Mouse (Mus musculus) adrenal gland, adult (tissue): Measurements from ENCODE around the gene Car7.

Source experiments
- DNase-seq, 2 experiments: peaks; one replicate each; pipeline ENCODE4 v3.0.0; 2022 to 2023; ENCODE audit warnings: low spot score in 1 of 2; ENCODE audit not compliant: inconsistent age in 2 of 2

Gene Car7

DNA sequence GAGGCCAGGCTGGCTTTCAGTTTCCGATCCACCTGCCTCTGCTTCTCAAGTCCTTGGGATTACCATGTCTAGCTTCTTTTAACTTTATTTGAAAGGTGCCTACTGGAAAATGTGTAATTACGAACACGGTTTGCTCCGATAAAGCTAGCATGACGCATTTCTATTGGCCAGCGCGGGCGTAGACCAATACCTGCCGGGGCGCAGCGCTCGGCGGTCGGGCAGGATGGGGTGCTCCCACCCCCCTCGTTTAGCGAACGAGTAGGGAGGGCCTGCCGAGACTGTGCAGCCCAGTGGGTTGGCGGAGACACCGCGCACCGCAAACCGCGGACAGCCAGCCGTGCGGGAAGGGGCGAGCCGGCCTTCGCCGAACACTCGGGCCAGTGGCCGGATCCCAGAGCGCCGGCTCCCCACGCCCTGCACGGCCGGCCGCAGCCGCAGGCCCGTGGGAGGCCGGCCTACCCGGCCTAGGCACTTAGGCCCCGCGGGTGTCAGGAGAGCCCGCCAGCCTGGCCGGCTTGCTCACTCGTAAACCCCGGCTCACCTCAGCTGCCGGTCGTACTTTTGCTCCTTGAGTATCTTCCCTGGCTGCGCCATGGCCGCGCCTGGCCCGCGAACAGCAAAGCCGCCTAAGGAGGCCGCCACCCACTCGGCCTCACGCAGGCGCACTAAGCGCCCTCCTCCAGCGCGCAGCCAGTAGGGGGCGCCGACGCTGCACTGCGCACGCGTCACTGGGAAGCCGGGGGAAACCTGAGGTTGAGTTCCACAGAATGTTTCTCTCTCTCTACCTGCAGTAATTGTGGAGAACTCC, at the start of gene Car7, which contains the start of gene Nae1:
Gene Car7, plus strand, starts transcription at position 719 of the 808 bp plus-strand sequence.
Gene Nae1, minus strand, starts transcription at position 667 of the 808 bp plus-strand sequence.
- peak; percentile 94 to 99 for DNase-seq

GRCm38 (mm10) chr8:104509061-104510006, 25.2 kb upstream of the Car7 start, which contains the start of gene Terb1:
Terb1 (minus strand) TSS chr8:104509910.
- peak; percentile 33 to 60 for DNase-seq

- DNase-seq, result no peak
Observed at GRCm38 (mm10) chr8:104510134-104510533, 24.4 kb upstream of the Car7 start.

- DNase-seq, result peak in 1 of 2 experiments; percentile 14
Observed at GRCm38 (mm10) chr8:104517872-104518271, 16.6 kb upstream of the Car7 start.

GRCm38 (mm10) chr8:104529671-104530070, 4.8 kb upstream of the Car7 start:
- DNase-seq, result no peak

- DNase-seq, result no peak
Observed at GRCm38 (mm10) chr8:104533551-104533950, 938 bp upstream of the Car7 start.

- DNase-seq, result peak in 1 of 2 experiments; percentile 39
Observed at GRCm38 (mm10) chr8:104534779-104535141, 271 bp downstream of the Car7 start.

DNA sequence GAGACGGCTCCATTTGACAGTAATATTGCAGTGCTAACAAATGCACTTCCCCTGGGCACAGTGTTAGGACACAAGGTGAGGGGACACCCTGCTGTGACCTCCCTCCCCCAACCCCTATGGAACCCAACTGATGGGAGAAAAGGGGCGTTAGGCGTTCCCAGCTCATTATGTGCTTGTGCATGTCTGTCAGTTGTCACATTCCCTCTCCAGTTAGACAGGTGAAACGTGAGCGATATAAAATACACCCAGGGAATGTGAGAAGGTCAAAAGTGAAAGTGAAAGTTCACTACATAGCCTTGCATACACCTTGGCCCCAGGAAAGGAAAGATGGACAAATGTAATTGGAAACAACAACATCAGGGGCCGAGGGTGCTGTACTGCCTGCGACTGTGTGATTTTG, 889 bp downstream of the Car7 start:
- DNase-seq, result no peak

GRCm38 (mm10) chr8:104536028-104536427, 1.5 kb downstream of the Car7 start:
- DNase-seq, result no peak

- DNase-seq, result no peak
Observed at GRCm38 (mm10) chr8:104538896-104539295, 4.4 kb downstream of the Car7 start.

DNA sequence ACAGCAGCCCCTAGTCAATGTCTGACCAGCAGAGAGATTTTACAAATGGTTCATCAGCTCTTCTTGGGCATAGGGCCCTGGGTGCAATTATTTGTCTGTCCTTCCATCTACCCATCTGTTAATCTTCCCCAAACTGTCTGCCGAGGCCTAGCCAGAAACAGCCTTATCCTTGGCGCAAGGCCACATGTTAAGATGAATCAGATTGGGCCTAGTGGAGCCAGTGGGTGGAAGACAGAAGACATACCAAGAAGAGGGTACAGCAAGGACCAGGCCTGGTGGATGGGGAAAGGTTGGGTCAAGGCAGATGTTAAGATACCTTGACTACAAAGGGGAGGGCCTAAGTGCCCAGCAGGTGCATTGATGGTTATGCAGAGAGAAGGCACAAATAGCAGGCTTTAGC, 5.1 kb downstream of the Car7 start:
- peak; percentile 46 to 84 for DNase-seq

DNA sequence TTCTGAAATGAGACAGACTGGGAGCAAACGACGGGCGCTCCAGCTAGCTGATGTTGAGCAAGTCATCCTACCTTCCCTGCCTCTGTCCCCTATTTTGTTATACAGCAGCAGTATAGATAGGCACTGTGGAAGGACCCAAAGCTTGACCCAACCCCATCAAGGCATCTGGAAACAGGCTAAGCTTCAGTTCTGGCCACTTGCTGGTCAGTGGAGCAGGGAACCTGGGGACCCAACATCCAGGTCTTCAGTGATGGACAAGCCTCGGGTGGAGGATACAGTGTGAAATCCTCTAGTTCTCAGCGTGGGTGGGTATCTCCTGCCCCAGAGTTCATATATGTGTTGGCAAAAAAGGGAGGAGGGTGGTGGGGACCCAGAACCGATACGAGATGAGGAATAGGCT, 5.7 kb downstream of the Car7 start:
- peak in 1 of 2 experiments; percentile 26 for DNase-seq

GRCm38 (mm10) chr8:104540710-104541514, 6.4 kb downstream of the Car7 start:
- DNase-seq, result peak in 1 of 2 experiments; percentile 70

- DNase-seq, result no peak
Observed at GRCm38 (mm10) chr8:104541515-104541880, 7.0 kb downstream of the Car7 start.

DNA sequence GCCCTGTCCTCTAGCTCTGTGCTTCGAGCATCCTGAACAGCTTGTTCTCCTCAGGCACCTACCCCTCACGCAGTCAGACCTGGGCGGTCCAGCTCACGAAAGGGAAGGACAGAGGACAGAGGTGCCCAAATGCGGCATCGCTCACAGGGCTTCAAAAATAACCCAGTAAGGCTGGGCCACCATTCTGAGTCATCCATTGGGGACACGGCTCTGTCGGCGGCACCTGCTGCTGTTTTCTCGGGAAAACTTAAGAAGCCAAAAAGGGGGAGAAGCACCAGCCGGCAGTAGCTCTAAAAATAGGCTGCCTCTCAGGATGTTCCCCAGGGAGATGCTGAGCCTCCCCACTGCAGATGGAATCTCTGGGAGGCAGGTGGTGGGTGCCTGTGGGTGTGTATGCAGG, 7.7 kb downstream of the Car7 start:
- DNase-seq, result no peak

GRCm38 (mm10) chr8:104543440-104544045, 9.1 kb downstream of the Car7 start:
- DNase-seq, result peak in 1 of 2 experiments; percentile 32

- DNase-seq, result peak in 1 of 2 experiments; percentile 29
Observed at GRCm38 (mm10) chr8:104555191-104555590, 20.7 kb downstream of the Car7 start.

DNA sequence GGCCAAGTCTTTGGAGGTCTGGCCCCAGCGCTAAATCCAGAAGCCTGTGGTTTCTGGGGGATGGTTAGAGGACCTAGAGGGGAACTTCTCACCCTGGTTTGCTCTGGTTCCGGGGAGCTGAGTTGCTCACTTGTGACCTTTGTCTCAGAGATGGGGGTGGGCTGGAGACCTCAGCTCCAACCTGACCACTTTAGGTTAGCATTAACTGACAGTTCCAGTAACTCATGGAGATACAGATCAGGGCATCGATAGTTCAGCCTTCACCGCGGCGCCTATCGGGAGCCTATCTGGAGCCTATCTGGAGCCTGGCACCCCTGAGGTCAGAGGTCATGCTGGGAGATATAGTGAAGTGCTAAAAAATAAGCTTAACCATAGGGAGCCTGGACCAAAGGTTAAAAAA, 22.7 kb downstream of the Car7 start:
- no peak for DNase-seq

DNA sequence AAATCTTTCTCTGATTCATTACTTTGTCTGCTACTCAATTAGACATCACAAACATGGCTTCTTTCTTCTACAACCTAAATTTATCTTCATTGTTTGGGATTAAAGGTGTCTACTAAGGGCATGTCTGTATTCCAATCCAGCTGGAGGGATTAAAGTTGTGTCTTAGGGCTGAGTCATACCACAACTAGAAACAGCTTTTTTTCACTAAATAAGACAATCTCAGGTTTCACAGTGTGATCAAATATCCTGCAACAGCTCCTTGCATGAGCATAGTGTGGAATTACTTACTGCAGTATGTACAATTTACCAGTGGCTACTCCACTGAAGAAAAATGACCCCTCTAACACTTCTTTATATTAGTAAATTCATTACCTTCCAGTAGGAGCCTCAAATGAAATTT, 26.2 kb downstream of the Car7 start:
- no peak for DNase-seq
